In genomic region chr7:130860721-130861142, GRCm38 (mm10) we compare ENCODE assay signal across 9 mouse cellular contexts. TPM values are rescaled to one million over a fixed set of nuclear protein-coding genes. Genes with fewer than 3 reads are reported as not detected.
DNase-seq lines count a peak whose midpoint lies in the region; ATAC-seq and TF ChIP-seq lines count a peak whose summit lies in the region.
"Had no signal": no experiment of that assay in that cellular context is flagged by ENCODE, and none has a peak within 500 bp of the region (broad histone marks: within the 10 kb centered on the region; RNA-seq: fewer than 3 reads in every experiment).

No protein-coding gene starts in this region.

- no peak for ATAC-seq in hindbrain, embryonic 15.5 days (ENCODE audit: low FRiP score, low read depth)
- ATAC-seq in midbrain, embryonic 15.5 days (replicated peaks): no peak
- no peak for ATAC-seq in megakaryocyte-erythroid progenitor cell, adult 5-6 weeks (replicated peaks; ENCODE audit: low FRiP score, low TSS enrichment, poor library complexity, severe bottlenecking)
- no peak for ATAC-seq in monocyte, adult 5-6 weeks (replicated peaks; ENCODE audit: insufficient number of reproducible peaks, low FRiP score, low TSS enrichment, poor library complexity, severe bottlenecking)

- DNase-seq in layer of hippocampus, adult 2 months (ENCODE audit: low spot score in 2 of 2): no peak
- DNase-seq in layer of hippocampus, postnatal 36 days: no peak
- peak; percentile 86 for DNase-seq in R1 (ENCODE audit: low read depth, low spot score)
- no peak for DNase-seq in adrenal gland, adult 8-10 months
- DNase-seq: adrenal gland, adult 2 months had no signal

- no peaks in the 10 kb centered on the region for H3K27me3 ChIP-seq in hindbrain, embryonic 15.5 days
- H3K27me3 ChIP-seq in midbrain, embryonic 15.5 days (replicated peaks): no peaks in the 10 kb centered on the region

- no peaks in the 10 kb centered on the region for H3K9me3 ChIP-seq in hindbrain, embryonic 15.5 days
- H3K9me3 ChIP-seq in midbrain, embryonic 15.5 days: no peaks in the 10 kb centered on the region

- H3K4me1 ChIP-seq in hindbrain, embryonic 15.5 days (replicated peaks): peaks cover 15% of the 10 kb centered on the region
- peaks cover 8% of the 10 kb centered on the region for H3K4me1 ChIP-seq in midbrain, embryonic 15.5 days

- H3K9ac ChIP-seq in hindbrain, embryonic 15.5 days: no peak overlapping the region
- H3K9ac ChIP-seq in midbrain, embryonic 15.5 days: no peak overlapping the region

- H3K4me3 ChIP-seq in layer of hippocampus, adult 2 months: no peak overlapping the region
- H3K4me3 ChIP-seq in hindbrain, embryonic 15.5 days: no peak overlapping the region
- H3K4me3 ChIP-seq in midbrain, embryonic 15.5 days: no peak overlapping the region

- 16% methylated on average over 11 of the region's 11 CpGs for WGBS in hindbrain, embryonic 15.5 days
- WGBS in midbrain, embryonic 15.5 days: 9% methylated on average over 11 of the region's 11 CpGs

- H3K36me3 ChIP-seq in hindbrain, embryonic 15.5 days: no peaks in the 10 kb centered on the region
- H3K36me3 ChIP-seq in midbrain, embryonic 15.5 days (replicated peaks): no peaks in the 10 kb centered on the region

- H3K4me2 ChIP-seq in hindbrain, embryonic 15.5 days: no peak overlapping the region
- 0 out of 2 replicates have a peak overlapping the region, but pooled peaks have one; percentile 2 for H3K4me2 ChIP-seq in midbrain, embryonic 15.5 days

- H3K27ac ChIP-seq in layer of hippocampus, adult 2 months: 0 out of 2 replicates have a peak overlapping the region, but pooled peaks have one; percentile 28
- H3K27ac ChIP-seq in hindbrain, embryonic 15.5 days (replicated peaks): peak overlapping the region; percentile 29; the same call in 1 of the 2 replicates
- no peak overlapping the region for H3K27ac ChIP-seq in midbrain, embryonic 15.5 days

- no peak for TF ChIP-seq CTCF in layer of hippocampus, adult 2 months (conservative IDR thresholded peaks at IDR 0.05)

RNA-seq across cellular contexts. Expression of gene Plekha1, which starts 4.8 kb away (rescaled TPM):
- total RNA-seq in layer of hippocampus, adult 2 months (2021): 10 to 100 TPM; 87.1 to 91.2 TPM
- 100 to 1,000 TPM in 1 of 2 experiments, 10 to 100 TPM in 1; 93.5 to 106 TPM for total RNA-seq in layer of hippocampus, postnatal 36 days (2021)
- polyA plus RNA-seq in hindbrain, embryonic 15.5 days (2015; fragmentation: Nextera tagmentation; extraction: Ambion mirVana): 59.9 and 60.6 TPM in 2 replicates
- polyA plus RNA-seq in midbrain, embryonic 15.5 days (2015; fragmentation: Nextera tagmentation; extraction: Ambion mirVana): 63.7 and 72.9 TPM in 2 replicates
- 1.2 and 5.4 TPM in 2 replicates for total RNA-seq in megakaryocyte-erythroid progenitor cell, adult 5-6 weeks (2014; fragmentation: Nextera tagmentation)
- 3.0 and 5.8 TPM in 2 replicates for total RNA-seq in megakaryocyte-erythroid progenitor cell, adult 5-6 weeks (2017)
- 41.0 to 79.7 TPM (median 50.4 TPM) in 3 replicates for total RNA-seq in monocyte, adult 5-6 weeks (2017)
- total RNA-seq in adrenal gland, adult 8-10 months (2022): 10 to 100 TPM; 23.5 to 45.4 (median 33.9) TPM
